Mouse (Mus musculus) kidney, adult 2 months (tissue): Measurements from ENCODE around the gene Spag7.

Experiments
- CTCF ChIP-seq: fragments of 200-500 bp; conservative IDR thresholded peaks from 2 replicates; pipeline ENCODE4 v1.5.1; 2011; ENCODE audit warnings: low read depth, mild to moderate bottlenecking, control low read depth, low read length, moderate library complexity, mixed read lengths; ENCODE audit not compliant: insufficient read depth, insufficient read length
- POLR2A ChIP-seq: fragments of 200-500 bp; IDR thresholded peaks from one replicate; pipeline ENCODE4 v1.6.1; 2011; ENCODE audit warnings: low read depth, low read length, control low read depth

DNA sequence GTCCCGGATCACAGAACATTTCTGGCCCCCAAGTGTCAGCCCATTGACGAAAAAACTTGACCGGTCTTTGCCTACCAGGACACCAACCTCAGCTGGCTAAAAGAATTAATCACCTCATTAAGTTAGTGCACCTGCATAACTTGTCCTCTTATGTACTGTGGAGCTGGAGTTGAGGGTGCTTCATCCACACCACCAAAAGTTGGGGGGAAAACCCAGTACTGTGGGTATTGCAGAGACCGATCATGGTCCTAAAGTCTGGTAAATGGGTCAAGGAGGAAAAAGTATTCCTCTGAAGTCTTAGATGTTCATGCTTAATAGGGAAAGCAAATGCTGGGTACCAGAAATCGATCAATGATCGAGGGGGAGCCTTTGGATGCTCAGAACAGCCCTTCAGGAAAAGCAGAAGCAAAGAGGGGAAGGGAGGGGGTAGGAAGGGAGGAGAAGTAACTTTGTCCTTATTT is 16.3 kb downstream of the Spag7 start:
- no peak for TF ChIP-seq POLR2A
- TF ChIP-seq CTCF, result no peak
